Mouse (Mus musculus): ENCODE data around the gene Nmrk1.

Nmrk1 gene

DNA sequence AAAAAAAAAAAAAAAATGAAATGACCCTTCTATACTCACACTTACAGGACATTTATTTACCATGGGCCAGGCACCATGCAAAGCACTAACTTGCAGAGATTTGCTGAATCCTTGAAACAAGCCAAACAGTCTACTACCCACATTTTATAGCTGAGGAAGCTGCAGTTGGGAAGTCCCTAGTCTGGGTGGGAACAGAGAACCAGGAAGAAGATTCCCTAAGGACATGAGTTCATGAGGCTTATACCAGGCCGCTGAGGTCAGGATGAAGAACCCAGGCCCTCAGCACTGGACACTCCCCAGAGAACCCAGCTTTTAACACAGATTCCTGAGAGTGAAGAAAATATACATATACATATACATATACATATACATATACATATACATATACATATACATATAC lies 14.2 kb upstream of the Nmrk1 start:
- DNase-seq (ENCODE audit: low read depth): no peak

DNA sequence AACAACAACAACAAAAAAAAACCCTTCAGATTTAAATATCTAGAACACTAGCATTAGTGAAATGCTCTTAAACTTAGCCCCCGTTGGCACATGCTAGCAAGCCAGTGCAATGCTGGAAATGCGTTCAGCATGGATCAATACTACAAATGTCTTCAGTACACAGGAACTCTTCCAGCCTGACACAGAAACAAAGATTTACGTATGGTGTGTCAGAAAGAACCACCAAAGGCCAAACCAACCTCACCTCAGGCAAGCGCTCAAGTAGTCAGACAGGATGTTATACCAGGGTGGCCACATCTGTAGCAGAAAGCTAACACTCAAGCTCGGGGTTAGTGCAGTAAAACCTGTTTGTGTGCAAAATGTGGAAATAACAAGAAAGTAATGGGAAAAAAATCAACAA lies 12.7 kb upstream of the Nmrk1 start:
- no peak for DNase-seq (ENCODE audit: low read depth)

DNA sequence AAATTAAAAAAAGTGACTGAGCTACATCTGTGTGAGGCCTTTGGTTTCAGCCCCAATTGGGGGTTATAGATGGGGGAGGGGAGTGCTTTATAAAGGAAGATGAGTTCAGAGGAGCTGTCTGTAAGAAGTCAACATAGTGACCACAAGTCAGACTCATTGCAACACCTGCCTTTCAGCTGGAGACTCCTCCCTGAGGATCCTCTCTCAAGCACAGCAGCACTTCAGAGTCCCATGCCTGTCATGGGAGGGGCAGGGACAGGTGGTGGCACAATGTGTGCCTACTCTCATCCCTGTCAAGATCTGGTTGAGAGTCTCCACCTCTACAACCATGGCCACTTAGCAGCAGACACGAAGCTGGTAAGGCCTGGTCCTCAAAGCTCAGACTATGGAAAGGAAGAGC lies 12.1 kb upstream of the Nmrk1 start:
- DNase-seq (ENCODE audit: low read depth): no peak

DNA sequence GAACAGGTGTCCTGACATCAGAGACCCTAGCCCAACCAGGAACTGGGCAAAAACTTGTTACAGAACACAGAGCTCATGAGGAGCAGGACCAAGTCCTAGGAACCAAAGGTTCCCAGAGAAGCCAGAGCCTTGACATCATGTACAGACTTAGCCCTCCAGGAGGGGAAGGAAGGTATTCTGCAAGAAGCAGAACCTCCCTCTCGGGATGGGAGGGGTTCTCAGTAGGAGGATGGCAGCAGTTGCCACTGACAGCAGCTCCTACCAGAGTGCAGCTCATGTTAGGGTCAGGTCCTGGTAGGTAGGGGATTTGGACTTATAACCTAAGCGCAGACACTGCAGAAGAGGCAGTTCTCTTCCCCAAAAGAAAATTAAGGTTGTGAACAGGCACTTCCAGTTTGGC lies 7.9 kb upstream of the Nmrk1 start:
- DNase-seq (ENCODE audit: low read depth): no peak

DNA sequence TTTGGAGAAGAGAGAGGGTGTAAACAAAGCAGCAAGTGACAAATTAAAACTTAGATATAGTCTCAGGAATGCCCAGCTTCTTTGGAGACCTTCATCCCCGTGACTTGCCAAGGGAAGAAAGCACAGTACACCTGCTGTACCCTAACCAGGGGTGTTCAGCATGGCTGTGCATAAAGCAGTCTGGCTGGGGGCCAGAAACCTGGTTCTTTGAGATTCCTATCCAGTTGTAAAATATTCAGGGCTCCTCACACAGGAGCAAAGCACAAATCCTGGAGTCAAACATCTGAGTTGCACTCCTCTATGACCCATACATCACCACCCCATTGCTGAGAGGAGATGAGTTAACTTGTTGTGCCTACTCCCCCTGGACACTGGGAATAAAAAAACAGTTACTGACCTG lies 2.2 kb upstream of the Nmrk1 start:
- no peak for DNase-seq (ENCODE audit: low read depth)

DNA sequence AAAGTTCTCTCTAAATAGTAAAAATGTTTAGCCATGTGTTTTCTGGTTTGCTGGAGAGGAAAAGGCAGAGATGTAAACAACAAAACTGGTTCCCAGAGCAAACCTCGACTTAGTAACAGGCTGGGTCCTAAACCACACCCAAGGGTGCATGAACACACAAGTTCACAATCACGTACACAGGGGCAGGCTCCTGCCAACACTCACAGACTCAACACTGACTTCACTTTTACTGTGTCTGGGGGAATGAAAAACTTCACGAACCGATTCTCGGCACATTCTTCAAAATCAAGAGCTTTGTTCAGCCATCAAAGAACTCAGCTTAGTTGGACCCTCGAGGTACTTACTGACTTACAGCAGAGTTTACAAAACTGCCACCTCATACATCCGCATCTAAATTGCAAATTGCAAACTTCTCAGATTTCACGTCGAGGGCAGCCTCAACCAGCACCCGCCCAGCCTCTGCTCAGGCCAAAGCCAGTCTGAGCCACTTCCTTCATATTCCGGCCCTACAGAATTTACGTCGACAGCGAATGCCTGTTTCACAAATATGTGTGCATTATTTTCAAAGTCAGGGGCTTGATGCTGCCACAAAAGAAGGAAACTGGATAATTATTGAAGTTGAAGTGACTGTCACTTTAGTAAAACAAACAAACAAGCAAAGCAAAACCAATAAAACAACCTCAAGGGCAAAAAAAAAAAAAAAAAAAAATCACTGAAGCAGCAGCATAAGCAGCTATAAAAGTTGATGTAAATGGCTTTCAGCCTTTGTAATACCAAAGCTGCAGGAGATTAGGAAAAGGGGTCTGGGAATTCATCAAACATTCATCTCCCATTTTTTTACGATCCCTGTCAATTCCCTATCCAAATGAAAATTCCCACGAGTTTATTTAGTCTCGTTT lies 1.3 kb upstream of the Nmrk1 start:
- no peak for DNase-seq (ENCODE audit: low read depth)

DNA sequence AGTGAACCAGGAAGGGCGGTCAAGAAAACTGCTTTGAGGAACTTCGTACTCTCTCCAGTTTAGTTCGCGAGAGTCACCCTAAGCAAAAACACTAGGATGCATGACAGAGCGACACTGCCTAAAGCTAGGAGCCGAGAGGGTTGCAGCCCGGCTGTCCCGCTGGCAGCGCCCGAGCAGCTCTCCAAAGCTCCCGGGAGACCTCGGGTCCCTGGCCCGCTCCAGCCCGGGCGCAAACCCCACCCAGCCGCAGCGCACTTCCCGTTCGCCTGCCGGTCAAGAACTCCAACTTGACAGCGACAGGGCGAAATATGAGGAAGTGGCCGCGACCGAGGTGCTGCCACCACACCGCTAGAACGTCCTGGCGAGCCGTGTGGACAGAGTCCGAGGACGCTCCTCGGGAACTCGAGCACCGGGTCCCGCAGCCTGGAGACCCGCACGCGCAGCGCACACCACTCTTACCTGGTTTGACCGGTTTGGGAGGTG lies 548 bp upstream of the Nmrk1 start:
- no peak for DNase-seq (ENCODE audit: low read depth)

DNA sequence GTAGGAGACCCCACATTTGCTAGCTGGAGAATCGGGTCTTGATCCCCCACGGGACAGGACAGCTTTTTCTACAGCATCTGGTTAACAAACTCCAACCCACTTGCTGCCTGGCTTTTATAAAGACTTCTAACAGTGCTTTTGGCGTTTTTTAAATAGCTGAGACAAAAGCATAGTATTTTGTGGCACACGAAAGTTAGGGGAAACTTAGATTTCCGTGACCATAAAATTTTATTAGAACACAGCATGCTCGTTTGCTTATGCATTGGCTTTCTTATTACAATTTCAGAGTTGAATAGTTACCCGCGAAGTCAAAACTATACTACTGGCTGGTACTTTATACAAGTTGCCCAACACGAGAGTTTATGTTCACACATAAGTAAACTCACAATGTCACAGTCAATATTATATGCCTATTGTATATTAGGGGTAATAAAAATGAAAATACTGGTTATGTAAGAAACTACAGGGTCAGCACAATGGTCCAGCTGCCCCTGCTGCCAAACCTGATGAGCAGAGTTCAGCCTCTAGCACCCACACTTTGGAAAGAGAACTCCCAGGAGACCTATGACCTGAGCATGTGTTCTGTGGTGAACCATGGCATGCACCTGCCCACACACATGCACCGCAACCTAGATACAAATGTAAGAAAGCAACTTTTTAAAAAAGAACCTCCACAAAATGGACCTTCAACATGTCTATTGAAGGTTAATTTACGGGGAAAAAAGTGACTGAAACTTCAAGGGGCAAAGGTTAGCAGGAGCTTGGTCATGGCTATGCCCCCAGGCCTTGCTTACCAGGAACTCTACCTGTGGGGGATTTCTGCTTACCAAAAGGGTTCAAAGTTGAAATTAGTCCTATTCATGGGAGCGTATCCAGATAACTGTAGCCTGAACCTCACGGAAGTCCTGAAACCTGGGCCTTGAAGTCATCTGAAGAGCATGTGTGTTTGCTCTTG lies 758 bp downstream of the Nmrk1 start:
- DNase-seq (ENCODE audit: low read depth): no peak

DNA sequence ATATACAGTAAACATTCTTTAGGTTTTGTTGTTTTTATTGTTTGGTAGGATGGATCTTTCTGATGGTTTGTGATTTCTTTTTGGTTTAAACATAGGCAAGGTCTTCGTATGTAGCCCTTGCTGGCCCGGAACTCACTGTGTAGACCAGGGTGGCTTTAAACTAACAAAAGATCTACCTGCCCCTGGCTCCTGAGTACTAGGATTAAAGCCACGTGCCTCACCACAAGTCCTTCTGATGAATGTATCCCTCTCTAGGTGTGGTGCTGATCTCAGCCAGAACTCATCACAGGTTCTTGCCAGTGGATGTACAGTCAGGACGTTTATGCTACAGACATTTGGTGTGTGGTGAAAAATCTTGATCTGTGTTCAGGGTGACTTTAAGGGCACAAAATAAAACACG lies 6.2 kb downstream of the Nmrk1 start:
- no peak for DNase-seq (ENCODE audit: low read depth)

DNA sequence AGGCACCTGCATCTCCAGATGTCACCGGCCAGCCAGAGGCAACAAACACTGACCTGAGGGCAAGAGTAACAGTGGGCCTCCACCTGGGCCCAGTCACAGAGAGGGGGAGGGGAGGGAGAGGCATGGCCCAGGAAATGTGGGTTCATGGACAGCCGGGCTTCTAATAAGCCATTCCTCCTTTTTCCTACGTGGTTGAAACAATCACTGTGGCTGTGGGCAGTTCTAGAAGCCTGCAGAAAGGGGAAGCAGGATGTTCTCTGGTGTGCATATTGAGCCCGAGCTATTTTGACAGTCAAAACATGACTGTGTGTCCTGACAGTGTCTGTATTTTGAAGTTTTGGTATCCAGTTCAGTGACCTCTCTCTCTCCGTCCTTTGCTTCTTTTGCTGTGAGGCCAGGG lies 7.2 kb downstream of the Nmrk1 start:
- no peak for DNase-seq (ENCODE audit: low read depth)

DNA sequence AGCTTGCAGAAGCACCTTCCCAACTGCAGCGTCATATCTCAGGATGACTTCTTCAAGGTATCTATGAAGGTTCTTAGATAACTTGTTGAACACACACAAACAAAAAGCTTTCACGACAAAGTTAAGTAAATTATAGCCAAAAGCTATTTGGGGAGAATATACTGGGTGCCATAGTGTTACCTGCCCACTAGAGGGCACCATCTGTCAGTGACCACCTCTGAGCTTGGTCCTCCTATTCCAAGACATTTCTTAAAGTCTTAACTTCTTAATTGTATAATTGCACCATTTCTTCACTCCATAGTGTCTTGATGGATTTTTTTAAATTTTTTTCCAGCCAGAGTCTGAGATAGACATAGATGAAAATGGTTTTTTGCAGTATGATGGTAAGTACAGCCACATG lies 7.8 kb downstream of the Nmrk1 start:
- no peak for DNase-seq (ENCODE audit: low read depth)

DNA sequence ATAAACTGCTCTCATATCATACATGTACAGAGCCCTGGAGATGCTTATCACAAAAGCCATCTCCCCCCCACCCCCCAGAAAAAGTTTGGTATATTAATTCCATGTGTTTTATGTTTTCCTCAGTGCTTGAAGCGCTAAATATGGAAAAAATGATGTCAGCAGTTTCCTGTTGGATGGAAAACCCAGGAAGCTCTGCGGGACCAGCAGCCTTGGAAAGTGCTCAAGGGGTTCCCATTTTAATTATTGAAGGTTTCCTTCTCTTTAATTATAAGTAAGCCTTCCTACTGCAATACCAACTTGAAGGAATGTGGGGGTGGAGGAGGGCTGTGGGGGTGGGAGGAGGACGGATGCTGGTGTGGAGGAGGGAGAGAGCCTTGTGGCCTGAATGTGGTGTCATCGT lies 9.3 kb downstream of the Nmrk1 start:
- DNase-seq (ENCODE audit: low read depth): no peak

DNA sequence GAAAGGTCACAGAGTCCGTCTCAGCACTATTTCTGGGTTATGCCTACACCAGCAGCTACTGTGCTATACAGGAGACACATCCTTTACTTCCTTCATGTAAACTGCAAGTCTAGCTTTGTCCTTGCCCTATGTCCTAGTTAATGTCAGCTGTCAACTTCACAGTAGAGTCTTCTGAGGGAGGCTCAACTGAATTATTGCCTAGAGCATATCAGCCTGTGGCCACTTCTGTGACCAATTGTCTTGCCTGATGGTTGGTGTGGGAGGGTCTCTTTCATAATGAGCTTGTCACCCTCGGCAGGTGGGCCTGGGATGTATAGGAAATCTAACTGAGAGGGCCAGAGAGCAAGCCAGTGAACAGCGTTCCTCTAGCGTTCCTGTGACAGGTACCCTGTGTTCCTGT lies 11.7 kb downstream of the Nmrk1 start:
- DNase-seq (ENCODE audit: low read depth): no peak

DNA sequence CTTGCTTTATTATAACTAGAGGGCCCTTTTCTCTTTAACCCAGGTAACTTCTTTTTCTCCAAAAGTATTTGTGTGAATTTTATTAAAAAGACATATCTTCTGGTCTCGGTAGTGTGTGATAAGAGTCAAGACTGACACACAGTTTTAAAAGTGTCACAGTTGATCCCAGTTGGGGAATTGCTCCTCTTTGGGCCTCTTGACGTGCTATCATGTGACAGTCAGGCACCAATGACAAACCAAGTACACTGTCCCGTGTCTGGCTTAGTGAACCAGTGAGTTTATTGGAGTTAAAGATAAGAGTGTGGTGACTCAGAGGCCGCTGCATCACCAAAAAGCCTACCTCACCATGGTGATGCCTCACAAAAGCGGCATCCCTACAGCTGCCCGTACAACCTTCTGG lies 12.3 kb downstream of the Nmrk1 start:
- DNase-seq (ENCODE audit: low read depth): no peak

DNA sequence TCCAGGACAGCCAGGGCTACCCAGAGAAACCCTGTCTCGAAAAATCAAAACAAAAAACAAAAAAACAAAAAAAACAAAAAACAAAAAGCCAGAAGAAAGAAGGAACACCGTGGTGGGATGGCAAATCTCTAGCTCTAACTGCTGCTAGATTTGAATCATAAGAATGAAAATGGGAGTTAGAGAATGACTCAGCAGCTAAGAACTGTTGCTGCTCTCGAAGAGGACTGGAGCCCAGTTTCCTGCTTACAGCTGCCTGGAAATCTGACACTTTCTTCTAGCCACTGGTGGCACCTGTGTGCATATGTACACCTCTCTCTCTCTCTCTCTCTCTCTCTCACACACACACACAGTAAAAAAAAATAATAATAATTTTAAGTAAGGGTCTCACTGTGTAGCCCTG lies 14.6 kb downstream of the Nmrk1 start:
- DNase-seq (ENCODE audit: low read depth): no peak

DNA sequence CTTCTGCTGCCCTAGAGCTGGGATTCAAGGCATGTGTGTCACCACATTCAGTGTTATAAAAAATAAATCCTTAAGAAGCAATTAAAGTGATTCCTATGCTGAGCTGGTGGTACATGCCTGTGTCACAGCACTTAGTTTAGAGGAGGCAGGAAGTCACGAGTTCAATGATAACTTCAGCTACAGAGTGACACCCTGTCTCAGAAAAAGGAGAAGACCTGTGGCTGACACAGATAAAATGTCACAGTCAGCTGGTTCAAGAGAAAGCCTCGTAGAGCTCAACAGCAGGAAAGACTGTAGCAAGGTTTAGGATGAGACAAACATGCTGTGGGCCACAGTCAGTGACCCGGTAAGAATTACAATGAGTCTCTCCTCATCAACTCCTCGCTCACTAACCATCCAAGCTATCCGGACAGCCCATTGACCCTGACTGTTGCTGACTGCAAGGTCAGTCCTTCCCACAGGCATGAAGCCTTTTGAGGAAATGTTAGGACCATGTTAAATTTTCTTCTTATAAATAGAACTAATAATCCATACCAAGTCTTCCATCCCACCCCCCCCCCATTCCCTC lies 15.2 kb downstream of the Nmrk1 start:
- no peak for DNase-seq (ENCODE audit: low read depth)

DNA sequence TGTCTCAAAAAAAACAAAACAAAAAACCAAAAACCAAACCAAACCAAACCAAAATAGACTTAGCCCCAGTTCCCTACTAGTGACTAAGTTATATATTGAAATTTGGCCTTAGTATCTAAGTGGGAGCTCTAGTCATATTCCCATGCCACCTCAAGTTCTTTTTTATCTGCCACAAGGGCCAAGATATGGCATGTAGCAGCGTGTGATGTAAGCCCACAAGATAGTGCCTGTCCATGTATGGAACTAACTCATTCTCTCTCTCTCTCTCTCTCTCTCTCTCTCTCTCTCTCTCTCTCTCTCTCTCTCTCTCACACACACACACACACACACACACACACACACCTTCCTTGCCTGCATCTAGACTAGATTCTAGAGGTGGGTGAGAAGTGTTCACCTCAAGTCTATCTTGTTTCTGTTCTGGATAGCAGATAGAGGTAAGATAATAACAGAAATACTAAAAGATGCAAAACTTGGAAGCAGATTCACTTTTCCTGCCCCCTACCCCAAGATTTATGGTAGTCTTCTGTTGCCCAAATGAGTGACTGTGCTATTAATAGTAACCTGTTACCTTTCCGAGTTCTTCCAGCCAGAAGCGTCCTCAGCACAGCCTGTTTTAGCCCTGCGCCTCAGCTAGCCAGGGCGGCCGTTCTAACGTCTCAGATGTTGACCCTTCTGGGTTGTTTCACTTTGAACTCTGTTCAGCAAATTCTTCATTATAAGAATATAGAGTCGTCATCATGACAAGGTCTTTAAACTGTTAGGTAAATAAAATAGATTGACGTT lies 16.2 kb downstream of the Nmrk1 start:
- no peak for DNase-seq (ENCODE audit: low read depth)

DNA sequence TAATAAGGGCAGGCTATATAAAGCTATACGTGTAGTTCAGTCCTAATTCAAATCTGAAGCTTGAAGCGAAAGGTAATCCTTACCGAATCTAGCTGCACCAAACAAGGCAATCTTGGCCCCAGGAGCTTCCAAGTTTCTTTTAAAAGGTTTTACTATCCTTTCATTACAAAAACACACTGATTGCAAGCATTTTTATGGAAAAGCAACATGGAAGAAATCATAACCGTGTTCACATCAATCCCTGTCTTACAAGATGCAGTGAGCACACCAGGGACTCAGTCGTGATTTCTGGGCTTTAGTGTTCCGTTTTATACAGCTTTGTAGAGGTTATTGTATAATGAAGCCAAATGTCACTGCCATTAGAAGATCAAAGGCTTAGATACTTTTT lies 16.8 kb downstream of the Nmrk1 start:
- no peak for DNase-seq (ENCODE audit: low read depth)

DNA sequence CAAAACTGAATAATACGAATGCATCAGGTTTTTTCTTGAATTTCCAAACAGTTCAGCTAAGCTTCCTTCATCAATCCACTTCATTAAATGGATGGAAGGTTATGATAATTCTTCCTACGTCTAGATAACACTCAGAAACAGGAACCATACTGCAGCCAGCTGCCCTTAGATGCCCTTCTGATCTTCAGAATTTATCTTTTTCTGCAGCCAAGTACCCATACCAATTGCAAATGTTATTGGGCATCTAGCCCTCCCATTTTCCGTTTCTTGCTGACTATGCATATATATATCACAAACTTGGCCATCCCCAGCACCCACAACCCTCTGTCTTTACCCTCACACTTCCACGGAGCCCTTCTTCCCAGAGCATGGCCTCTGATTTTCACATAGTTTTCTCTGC lies 18.2 kb downstream of the Nmrk1 start:
- DNase-seq (ENCODE audit: low read depth): no peak

DNA sequence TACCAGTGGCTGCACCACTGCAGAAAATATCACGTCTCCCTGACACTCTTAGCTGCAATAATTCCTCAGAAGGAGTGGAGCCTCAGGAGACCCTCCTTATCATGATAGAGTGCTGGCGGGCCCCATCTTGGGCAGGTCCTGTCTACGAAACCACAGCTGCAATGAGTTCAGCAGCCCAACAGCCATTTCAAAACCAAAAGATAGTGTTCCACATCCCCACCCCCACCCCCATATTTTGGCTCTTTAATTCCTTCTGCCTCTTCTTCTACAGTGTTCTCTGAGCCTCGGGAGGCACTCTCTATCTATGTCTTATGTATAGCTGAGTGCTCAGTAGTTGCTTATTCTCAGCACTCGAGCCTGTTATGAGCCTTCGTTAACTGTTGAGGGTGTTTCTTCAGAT lies 18.7 kb downstream of the Nmrk1 start:
- DNase-seq (ENCODE audit: low read depth): no peak

DNA sequence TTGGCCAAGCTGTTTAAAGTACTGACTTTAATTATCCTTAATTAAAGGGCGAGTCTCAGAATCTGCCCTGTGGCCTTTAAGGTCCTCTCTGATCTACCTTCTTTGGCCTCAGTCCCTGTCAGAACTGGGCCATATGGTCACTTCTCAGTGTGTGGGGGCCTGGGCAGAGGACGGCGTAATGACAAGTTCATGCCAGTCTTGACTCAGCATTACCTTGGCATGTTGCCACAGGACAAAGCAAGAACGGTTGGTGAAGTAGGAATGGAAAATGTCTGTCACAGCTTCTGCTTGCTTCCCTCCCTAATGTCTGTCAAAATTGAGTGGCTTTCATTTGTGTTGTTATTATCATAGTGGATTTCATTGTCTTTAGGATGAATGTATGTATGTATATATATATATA lies 20.8 kb downstream of the Nmrk1 start:
- no peak for DNase-seq (ENCODE audit: low read depth)

DNA sequence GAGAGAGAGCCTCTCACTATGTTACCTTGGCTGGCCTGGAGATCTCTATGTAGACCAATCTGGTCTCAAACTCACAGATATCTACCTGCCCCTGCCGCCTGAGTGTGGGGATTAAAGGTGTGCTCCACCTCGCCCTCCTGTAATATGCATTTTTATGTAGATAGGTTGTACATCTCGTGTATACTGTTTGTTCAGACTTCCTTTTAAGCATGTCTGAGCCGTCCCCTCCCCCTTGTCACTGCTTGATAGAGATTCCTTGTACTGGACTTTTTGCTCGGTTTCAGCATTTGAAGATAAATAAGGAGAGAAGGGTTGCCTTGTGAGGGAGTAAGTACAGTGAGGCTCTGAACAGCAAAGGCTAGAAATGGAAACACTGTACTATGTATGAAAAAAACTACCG lies 21.3 kb downstream of the Nmrk1 start:
- no peak for DNase-seq (ENCODE audit: low read depth)

Data from fibroblast of lung, adult 2 months (primary cell).